Mouse (Mus musculus): ENCODE measurements around the gene Smlr1.

DNA sequence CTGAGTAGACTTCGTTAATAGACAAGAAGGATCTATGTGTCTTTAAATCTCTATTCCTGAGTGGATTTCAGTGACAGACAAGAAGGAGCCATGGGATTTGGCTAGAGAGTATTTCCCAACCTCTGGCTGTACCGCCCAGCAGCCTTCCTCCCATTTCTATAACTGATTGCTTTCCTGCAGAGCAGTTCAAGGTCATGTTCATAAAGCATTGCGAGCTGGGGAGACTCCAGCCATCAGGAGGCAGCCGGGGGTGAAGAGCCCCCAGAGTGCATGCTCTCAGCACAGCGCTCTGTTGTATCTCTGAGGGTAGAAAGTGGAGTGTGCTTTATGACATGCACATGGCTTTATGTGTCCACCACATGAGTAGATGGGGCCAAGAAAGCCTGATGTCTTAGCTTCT lies 53.3 kb downstream of the Smlr1 start:
- TF ChIP-seq CTCF (conservative IDR thresholded peaks at IDR 0.05; ENCODE audit: low read length): no peak
- TF ChIP-seq POU5F1 (IDR thresholded peaks at IDR 0.05; ENCODE audit: borderline replicate concordance, low read length): no peak
- no peak for TF ChIP-seq NANOG (IDR thresholded peaks at IDR 0.05; ENCODE audit: borderline replicate concordance, low read length)

Data from E14TG2a.4 (cell line).